Mouse (Mus musculus) adrenal gland, postnatal 36 days (tissue): ENCODE measurements at regions not wholly inside any gene's neighbourhood (a gene's known extent, or its start where the extent isn't known, plus 50 kb on each side); places are given as distances from the start of the nearest gene placed in this dataset.
"Not testable (repeated sequence)": the region's sequence is repeated elsewhere in the genome, so short reads cannot be mapped to it uniquely, and the experiment has no call there.

Experiments used
- DNase-seq, 2 experiments: peaks; one replicate each; pipeline ENCODE4 v3.0.0; 2021; ENCODE audit warnings: mixed read lengths in 1 of 2

- peak; percentile 15 to 16 for DNase-seq
Measured at GRCm38 (mm10) chr17:4563641-4564040, 430.5 kb upstream of the Arid1b start.

GRCm38 (mm10) chr17:4576883-4577282 lies 417.2 kb upstream of the Arid1b start:
- no peak for DNase-seq

GRCm38 (mm10) chr17:4581851-4582250 lies 412.3 kb upstream of the Arid1b start:
- DNase-seq: no peak

- no peak for DNase-seq
Measured at GRCm38 (mm10) chr17:4610481-4610880, 383.7 kb upstream of the Arid1b start.

GRCm38 (mm10) chr17:4610993-4611392 lies 383.1 kb upstream of the Arid1b start:
- peak in 1 of 2 experiments; percentile 18 for DNase-seq

- DNase-seq: no peak
Measured at GRCm38 (mm10) chr17:4611711-4612110, 382.4 kb upstream of the Arid1b start.

GRCm38 (mm10) chr17:4612136-4612535 lies 382.0 kb upstream of the Arid1b start:
- DNase-seq: peak; percentile 10 to 24

- DNase-seq: peak in 1 of 2 experiments; percentile 27
Measured at GRCm38 (mm10) chr17:4612741-4613140, 381.4 kb upstream of the Arid1b start.

- DNase-seq: peak in 1 of 2 experiments; percentile 37
Measured at GRCm38 (mm10) chr17:4620361-4620760, 373.8 kb upstream of the Arid1b start.

- not testable (repeated sequence) for DNase-seq
Measured at GRCm38 (mm10) chr17:4626126-4626525, 368.0 kb upstream of the Arid1b start.

GRCm38 (mm10) chr17:4627542-4627941 lies 366.6 kb upstream of the Arid1b start:
- no peak for DNase-seq

- no peak for DNase-seq
Measured at GRCm38 (mm10) chr17:4631122-4631521, 363.0 kb upstream of the Arid1b start.

GRCm38 (mm10) chr17:4632506-4632905 lies 361.6 kb upstream of the Arid1b start:
- no peak for DNase-seq

- DNase-seq: no peak
Measured at GRCm38 (mm10) chr17:4633771-4634170, 360.4 kb upstream of the Arid1b start.

- DNase-seq: peak; percentile 35 to 46
Measured at GRCm38 (mm10) chr17:4636796-4637353, 357.3 kb upstream of the Arid1b start.

- DNase-seq: no peak
Measured at GRCm38 (mm10) chr17:4639531-4639930, 354.6 kb upstream of the Arid1b start.

GRCm38 (mm10) chr17:4640555-4640954 lies 353.6 kb upstream of the Arid1b start:
- DNase-seq: peak; percentile 20 to 53

- peak; percentile 21 to 37 for DNase-seq
Measured at GRCm38 (mm10) chr17:4641166-4641565, 353.0 kb upstream of the Arid1b start.

GRCm38 (mm10) chr17:4642046-4642445 lies 352.1 kb upstream of the Arid1b start:
- DNase-seq: no peak

- DNase-seq: no peak
Measured at GRCm38 (mm10) chr17:4643343-4643742, 350.8 kb upstream of the Arid1b start.

- DNase-seq: no peak
Measured at GRCm38 (mm10) chr17:4648603-4649002, 345.5 kb upstream of the Arid1b start.

GRCm38 (mm10) chr17:4654221-4654620 lies 339.9 kb upstream of the Arid1b start:
- no peak for DNase-seq

GRCm38 (mm10) chr17:4661996-4662395 lies 332.1 kb upstream of the Arid1b start:
- DNase-seq: no peak

- no peak for DNase-seq
Measured at GRCm38 (mm10) chr17:4668511-4668910, 325.6 kb upstream of the Arid1b start.

- DNase-seq: peak; percentile 12 to 23
Measured at GRCm38 (mm10) chr17:4673271-4673670, 320.9 kb upstream of the Arid1b start.
